Comparison of ENCODE assay signal across 9 mouse cellular contexts in genomic region chr3:37341110-37341509, GRCm38 (mm10). TPM values are rescaled to one million over a fixed set of nuclear protein-coding genes. Genes with fewer than 3 reads are reported as not detected.
DNase-seq lines count a peak whose midpoint lies in the region; ATAC-seq and TF ChIP-seq lines count a peak whose summit lies in the region.
"Had no signal": no experiment of that assay in that cellular context is flagged by ENCODE, and none has a peak within 500 bp of the region (broad histone marks: within the 10 kb centered on the region; RNA-seq: fewer than 3 reads in every experiment).

No protein-coding gene starts in this region.

- no peaks in the 10 kb centered on the region for H3K36me3 ChIP-seq in neural tube, embryonic 15.5 days

- no peak overlapping the region for H3K4me2 ChIP-seq in neural tube, embryonic 15.5 days

- 66% methylated on average over 5 of the region's 5 CpGs for WGBS in lung, adult 2 months
- WGBS in neural tube, embryonic 15.5 days: 63% methylated on average over 5 of the region's 5 CpGs

- peak; percentile 5 to 39 for DNase-seq in cerebellum, postnatal 14 days
- no peak for DNase-seq in cerebellum, adult 9-10 months
- DNase-seq in lung, adult 2 months: no peak
- DNase-seq in lung, adult 18-20 months: no peak
- peak; percentile 16 for DNase-seq in adrenal gland, adult 8-10 months
- no peak for DNase-seq in Muller cell, postnatal 12 days (ENCODE audit: inconsistent ontology term)

- TF ChIP-seq CTCF in lung, adult 2 months (IDR thresholded peaks at IDR 0.05; ENCODE audit: insufficient read depth, low read length): peak; percentile 52; the same call in 1 of the 2 replicates

- H3K9ac ChIP-seq in neural tube, embryonic 15.5 days (replicated peaks): no peak overlapping the region

- no peaks in the 10 kb centered on the region; the same call in 1 of the 2 replicates for H3K4me1 ChIP-seq in lung, adult 2 months (ENCODE audit: control insufficient read depth, insufficient read depth, low read length)
- H3K4me1 ChIP-seq in neural tube, embryonic 15.5 days: no peaks in the 10 kb centered on the region
- H3K4me1 ChIP-seq: megakaryocyte, embryonic 14.5 days had no signal

- H3K9me3 ChIP-seq in neural tube, embryonic 15.5 days (replicated peaks): no peaks in the 10 kb centered on the region
- H3K9me3 ChIP-seq: megakaryocyte, embryonic 14.5 days had no signal

- no peak for TF ChIP-seq POLR2A in lung, adult 2 months (IDR thresholded peaks at IDR 0.05; ENCODE audit: borderline replicate concordance, extremely low read depth, low read depth, low read length)

- H3K4me3 ChIP-seq in lung, adult 2 months (replicated peaks; ENCODE audit: extremely low read depth, low read depth, low read length): no peak overlapping the region
- H3K4me3 ChIP-seq in neural tube, embryonic 15.5 days (replicated peaks): no peak overlapping the region
- H3K4me3 ChIP-seq: megakaryocyte, embryonic 14.5 days had no signal

- no peak overlapping the region for H3K27ac ChIP-seq in neural tube, embryonic 15.5 days (replicated peaks)

- peak; percentile 67; the same call in 1 of the 2 replicates for ATAC-seq in megakaryocyte, adult 5-6 weeks (ENCODE audit: poor library complexity, severe bottlenecking)
- no peak for ATAC-seq in neural tube, embryonic 15.5 days (ENCODE audit: low FRiP score)

- 0 out of 2 replicates have a peak, but pooled peaks cover 2% of the 10 kb centered on the region for H3K27me3 ChIP-seq in neural tube, embryonic 15.5 days (replicated peaks)

RNA-seq across cellular contexts. Expression of gene Fgf2, which starts 7.0 kb away (rescaled TPM):
- polyA plus RNA-seq in lung, adult 2 months (2012; rRNA removed): 5.1 and 5.4 TPM in 2 replicates
- 1 to 10 TPM; 3.9 to 9.8 (median 7.4) TPM for total RNA-seq in adrenal gland, adult 8-10 months (2022)
- total RNA-seq in megakaryocyte, adult 5-6 weeks (2015): not detected in 2 replicates
- total RNA-seq in megakaryocyte, adult 5-6 weeks (2017): not detected in 2 replicates
- 0.63 and 1.1 TPM in 2 replicates for polyA plus RNA-seq in neural tube, embryonic 15.5 days (2015; fragmentation: Nextera tagmentation; extraction: Ambion mirVana)

RNA-seq across cellular contexts. Expression of gene Cetn4, which starts 28.6 kb away (rescaled TPM):
- polyA plus RNA-seq in lung, adult 2 months (2012; rRNA removed): 0.67 and 2.1 TPM in 2 replicates
- total RNA-seq in adrenal gland, adult 8-10 months (2022): 1 to 10 TPM; 3.4 to 7.9 (median 5.7) TPM
- 0.31 and 1.3 TPM in 2 replicates for total RNA-seq in megakaryocyte, adult 5-6 weeks (2015)
- total RNA-seq in megakaryocyte, adult 5-6 weeks (2017): 0.45 and 2.2 TPM in 2 replicates
- 3.3 and 3.6 TPM in 2 replicates for polyA plus RNA-seq in neural tube, embryonic 15.5 days (2015; fragmentation: Nextera tagmentation; extraction: Ambion mirVana)

RNA-seq across cellular contexts. Expression of gene Bbs12, which starts 28.8 kb away (rescaled TPM):
- polyA plus RNA-seq in lung, adult 2 months (2012; rRNA removed): 0.70 and 1.3 TPM in 2 replicates
- 10 to 100 TPM in 1 of 4 experiments, 1 to 10 TPM in 3; 5.7 to 10.3 (median 7.2) TPM for total RNA-seq in adrenal gland, adult 8-10 months (2022)
- 0.29 and 3.0 TPM in 2 replicates for total RNA-seq in megakaryocyte, adult 5-6 weeks (2015)
- total RNA-seq in megakaryocyte, adult 5-6 weeks (2017): 0.69 and 1.5 TPM in 2 replicates
- polyA plus RNA-seq in neural tube, embryonic 15.5 days (2015; fragmentation: Nextera tagmentation; extraction: Ambion mirVana): 4.4 and 4.7 TPM in 2 replicates

Comparison
In these comparisons a context has a peak if more than half of its experiments do, and no peak if none do; other contexts are left out.
1. DNase-seq: peak in cerebellum, postnatal 14 days (2 of 2) and adrenal gland, adult 8-10 months (single experiment); none in cerebellum, adult 9-10 months (single experiment), lung, adult 2 months (single experiment), lung, adult 18-20 months (0 of 2) and Muller cell, postnatal 12 days (single experiment).
2. RNA of gene Fgf2, which starts 7.0 kb away (total RNA-seq): 3.9 to 9.8 TPM in adrenal gland, adult 8-10 months; not detected in megakaryocyte, adult 5-6 weeks; every median in the first group is over 4 times any median in the second.